Mouse (Mus musculus) C2C12 (cell line): ENCODE data around the gene Acox3.

Experiments
- CEBPB ChIP-seq: IDR thresholded peaks from one replicate; pipeline ENCODE4 v1.6.1; 2011; ENCODE audit warnings: low read depth, mild to moderate bottlenecking, control low read depth, moderate library complexity
- CTCF ChIP-seq: IDR thresholded peaks from one replicate; pipeline ENCODE4 v1.5.1; 2011; ENCODE audit not compliant: control insufficient read depth, insufficient read depth, insufficient read length

DNA sequence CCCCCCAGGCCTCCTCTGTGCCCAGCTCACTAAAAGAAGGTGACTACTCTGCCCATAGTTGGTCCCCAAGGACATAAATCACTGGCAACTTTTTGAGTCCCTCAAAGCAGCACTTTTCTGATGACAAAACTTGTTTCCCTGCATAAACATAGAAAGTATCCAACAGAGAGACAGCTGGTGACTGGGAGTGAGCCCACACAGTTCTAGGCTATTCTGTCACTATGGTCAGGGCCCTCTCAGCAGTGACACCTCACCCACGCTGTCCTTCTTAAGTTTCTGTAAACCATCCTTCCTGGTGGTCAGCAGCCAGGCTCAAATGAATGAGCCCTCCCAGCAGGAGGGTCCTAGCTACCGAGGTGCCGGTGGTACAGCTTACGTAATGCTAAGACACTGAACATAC lies 16.2 kb upstream of the Acox3 start:
- TF ChIP-seq CTCF, result no peak
- TF ChIP-seq CEBPB, result no peak
